Mouse (Mus musculus) liver, postnatal 0 days (tissue): Measurements from ENCODE around the gene H2-Eb1.

Source experiments
- CTCF ChIP-seq: sonication (generic); IDR thresholded peaks from 2 replicates; pipeline ENCODE4 v1.5.1; 2016; ENCODE audit warnings: antibody characterized with exemption, low read depth
- EP300 ChIP-seq: IDR thresholded peaks from 2 replicates; pipeline ENCODE4 v1.6.1; 2016; ENCODE audit warnings: antibody characterized with exemption, low read depth, mild to moderate bottlenecking

DNA sequence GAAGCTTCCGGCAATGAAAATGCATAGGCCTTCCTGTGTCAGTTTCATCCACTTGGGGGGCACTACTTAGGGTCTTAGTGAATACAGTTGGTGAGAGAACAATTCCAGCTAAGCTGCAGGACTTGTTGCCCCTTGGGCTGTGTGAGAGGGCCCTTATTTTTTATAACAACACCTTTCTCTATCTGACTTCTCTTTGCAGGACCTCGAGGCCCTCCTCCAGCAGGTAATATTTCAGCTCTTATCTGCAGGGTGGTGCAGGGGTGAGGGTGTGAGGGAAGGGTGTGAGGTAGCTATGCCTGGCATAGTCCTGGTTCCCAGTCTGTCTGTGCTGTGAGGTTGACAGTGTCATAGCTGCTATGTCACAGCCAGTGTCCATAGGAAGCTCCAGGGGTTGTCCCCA is 37.4 kb upstream of the H2-Eb1 start:
- TF ChIP-seq CTCF (no peak), EP300 (no peak)
